Mouse (Mus musculus) midbrain, postnatal 0 days (tissue): ENCODE results near the gene Ankrd65. TPM values are rescaled to one million over a fixed set of nuclear protein-coding genes. Genes with fewer than 3 reads are reported as not detected.

Experiments
- ATAC-seq: fragments of 200-750 bp; cut with Nextera tagmentation; 2 replicates; pipeline ENCODE4 v1.8.0; 2017; ENCODE audit warnings: moderate number of reproducible peaks, mild to moderate bottlenecking, moderate TSS enrichment, moderate library complexity; ENCODE audit not compliant: low FRiP score
- DNase-seq: peaks from one replicate; pipeline ENCODE4 v3.0.0-alpha.2; 2015; ENCODE audit warnings: low spot score
- H3K27ac ChIP-seq: fragments of 300-500 bp; sonication (generic); 2 replicates; pipeline ENCODE4 v1.5.1; 2014; ENCODE audit warnings: low read depth, mild to moderate bottlenecking, low read length, mixed read lengths
- H3K27me3 ChIP-seq: fragments of 300-500 bp; sonication (generic); 2 replicates; pipeline ENCODE4 v1.6.1; 2014; ENCODE audit warnings: low read length, control low read depth, mixed read lengths; ENCODE audit not compliant: insufficient read depth
- H3K36me3 ChIP-seq: fragments of 300-500 bp; sonication (generic); 2 replicates; pipeline ENCODE4 v1.6.1; 2014; ENCODE audit warnings: low read length, control low read depth, mixed read lengths; ENCODE audit not compliant: insufficient read depth
- H3K4me1 ChIP-seq: fragments of 300-500 bp; sonication (generic); 2 replicates; pipeline ENCODE4 v1.6.1; 2014; ENCODE audit warnings: mild to moderate bottlenecking, control low read depth, antibody characterized with exemption, low read length, mixed read lengths; ENCODE audit not compliant: insufficient read depth
- H3K4me2 ChIP-seq: fragments of 300-500 bp; sonication (generic); 2 replicates; pipeline ENCODE4 v1.6.1; 2014; ENCODE audit warnings: low read depth, mild to moderate bottlenecking, low read length, mixed read lengths; ENCODE audit not compliant: poor library complexity, severe bottlenecking
- H3K4me3 ChIP-seq: fragments of 300-500 bp; sonication (generic); 2 replicates; pipeline ENCODE4 v1.5.1; 2014; ENCODE audit warnings: low read depth, mild to moderate bottlenecking, low read length, moderate library complexity
- H3K9ac ChIP-seq: fragments of 300-500 bp; sonication (generic); replicated peaks from 2 replicates; pipeline ENCODE4 v1.6.1; 2014; ENCODE audit warnings: mild to moderate bottlenecking, low read length, moderate library complexity, mixed read lengths; ENCODE audit not compliant: poor library complexity, severe bottlenecking
- H3K9me3 ChIP-seq: fragments of 300-500 bp; sonication (generic); 2 replicates; pipeline ENCODE4 v1.6.1; 2016; ENCODE audit warnings: low read length, control low read depth
- CTCF ChIP-seq: IDR thresholded peaks from 2 replicates; pipeline ENCODE4 v1.5.1; 2016; ENCODE audit warnings: antibody characterized with exemption, mild to moderate bottlenecking
- WGBS: fragments of 180-500 bp; shearing (Covaris S2); extraction: QIAGEN DNeasy Blood & Tissue Kit; methylation state at CpG from one replicate; pipeline ENCODE4 v1.1.7; 2014; 5-methylcytosine and 5-hydroxymethylcytosine counted together
- polyA plus RNA-seq: library from polyadenylated mRNA; unstranded; fragments of >200 nt; fragmentation: Nextera tagmentation; extraction: Ambion mirVana; gene quantifications from 2 replicates; pipeline ENCODE4 v1.2.1, GENCODE M21; 2015
- total RNA-seq: library from RNA; depleted of rRNA; stranded (reverse); fragments of >200 nt; gene quantifications from 2 replicates; pipeline ENCODE4 v1.2.3, GENCODE M21; 2014

Ankrd65 gene
- total and polyA plus RNA-seq, 2 experiments from 2014 or later: not detected

DNA sequence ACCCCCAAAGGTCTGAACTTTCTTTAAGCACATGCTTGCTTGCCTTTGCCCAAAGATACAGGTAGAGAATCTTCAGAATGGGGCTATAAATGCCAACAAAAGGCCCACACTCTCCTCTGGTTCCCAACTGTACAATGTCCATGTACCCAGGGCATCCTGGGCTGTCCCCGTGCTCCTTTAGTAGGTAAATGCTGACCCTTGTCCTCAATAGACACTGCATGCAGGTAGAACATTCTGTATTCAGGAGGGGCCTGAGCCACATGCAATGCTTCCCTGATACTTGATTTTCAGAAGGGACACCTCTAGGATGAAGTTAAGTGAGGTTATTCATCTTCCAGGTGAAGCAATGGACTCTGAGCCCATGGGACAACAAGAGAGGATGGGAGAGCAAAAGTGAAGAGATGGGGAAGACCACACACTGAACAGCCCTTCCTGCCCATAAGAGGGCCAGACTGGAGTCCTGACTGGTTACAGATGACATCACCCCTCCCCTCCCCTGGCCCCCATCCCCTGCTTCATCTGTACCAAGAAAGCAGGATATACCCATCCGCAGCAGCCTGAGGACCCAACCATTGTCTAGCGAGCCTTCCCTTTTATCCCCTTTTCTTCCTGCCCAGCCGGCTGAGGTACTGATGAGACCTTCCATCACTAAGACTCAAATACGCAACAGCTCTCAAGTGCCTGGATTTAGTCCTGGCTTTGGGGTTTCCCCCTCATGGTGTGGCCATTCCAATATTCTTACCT, 16.7 kb upstream of the Ankrd65 start:
- H3K27me3 ChIP-seq: no peaks in the 10 kb centered on the region

DNA sequence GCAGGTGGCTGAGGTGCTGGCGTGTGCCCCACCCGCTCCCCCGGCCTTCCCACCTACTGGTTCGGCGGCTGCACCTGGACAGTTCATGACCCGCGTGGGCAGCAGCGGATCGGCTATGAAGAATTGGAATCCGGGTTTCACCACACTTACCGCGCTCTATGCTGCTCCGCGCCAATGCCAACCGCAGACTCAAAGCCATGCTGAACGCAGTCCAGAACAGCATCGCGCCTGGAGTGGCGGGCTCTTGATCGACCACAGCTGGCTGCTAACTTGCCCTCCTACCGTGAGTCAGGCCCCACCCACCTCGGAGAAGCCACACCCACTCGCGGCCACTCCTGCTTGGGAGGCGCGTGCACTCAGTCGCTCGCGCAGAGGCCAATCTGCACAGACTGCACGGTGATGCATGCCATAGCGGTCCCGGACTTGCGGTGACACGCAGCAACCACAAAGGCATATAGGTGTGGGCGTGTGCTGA, 15.9 kb upstream of the Ankrd65 start, which contains the start of gene Vwa1:
Gene Vwa1, minus strand, starts transcription at position 419 of the 475 bp plus-strand sequence.
- 2% methylated on average over 34 of the region's 35 CpGs for WGBS
- Histone ChIP-seq H3K27ac (peak within 1 kb of the TSS; percentile 77), H3K4me1 (peaks cover 4% of the 10 kb centered on the region; the same call in 1 of the 2 replicates), H3K27me3 (no peaks in the 10 kb centered on the region), H3K36me3 (no peaks in the 10 kb centered on the region), H3K9ac (peak within 1 kb of the TSS; percentile 55), H3K4me3 (peak within 1 kb of the TSS; percentile 36), H3K4me2 (peak within 1 kb of the TSS; percentile 76), H3K9me3 (no peaks in the 10 kb centered on the region)
- DNase-seq (peak; percentile 89), ATAC-seq (peak; percentile 83)
- no peak for TF ChIP-seq CTCF

More for the DNA sequence above, 16.7 kb upstream of the Ankrd65 start:
- H3K4me1 ChIP-seq: peaks cover 4% of the 10 kb centered on the region; the same call in 1 of the 2 replicates
- no peak for TF ChIP-seq CTCF
- ATAC-seq (no peak), DNase-seq (no peak)
- no peaks in the 10 kb centered on the region for H3K36me3 ChIP-seq
- peak overlapping the region; percentile 36 for H3K4me3 ChIP-seq
- peak overlapping the region; percentile 76 for H3K4me2 ChIP-seq
- WGBS: 40% methylated on average over 5 of the region's 5 CpGs
- H3K9me3 ChIP-seq: no peaks in the 10 kb centered on the region
- H3K9ac ChIP-seq: peak overlapping the region; percentile 55
- no peak overlapping the region for H3K27ac ChIP-seq

DNA sequence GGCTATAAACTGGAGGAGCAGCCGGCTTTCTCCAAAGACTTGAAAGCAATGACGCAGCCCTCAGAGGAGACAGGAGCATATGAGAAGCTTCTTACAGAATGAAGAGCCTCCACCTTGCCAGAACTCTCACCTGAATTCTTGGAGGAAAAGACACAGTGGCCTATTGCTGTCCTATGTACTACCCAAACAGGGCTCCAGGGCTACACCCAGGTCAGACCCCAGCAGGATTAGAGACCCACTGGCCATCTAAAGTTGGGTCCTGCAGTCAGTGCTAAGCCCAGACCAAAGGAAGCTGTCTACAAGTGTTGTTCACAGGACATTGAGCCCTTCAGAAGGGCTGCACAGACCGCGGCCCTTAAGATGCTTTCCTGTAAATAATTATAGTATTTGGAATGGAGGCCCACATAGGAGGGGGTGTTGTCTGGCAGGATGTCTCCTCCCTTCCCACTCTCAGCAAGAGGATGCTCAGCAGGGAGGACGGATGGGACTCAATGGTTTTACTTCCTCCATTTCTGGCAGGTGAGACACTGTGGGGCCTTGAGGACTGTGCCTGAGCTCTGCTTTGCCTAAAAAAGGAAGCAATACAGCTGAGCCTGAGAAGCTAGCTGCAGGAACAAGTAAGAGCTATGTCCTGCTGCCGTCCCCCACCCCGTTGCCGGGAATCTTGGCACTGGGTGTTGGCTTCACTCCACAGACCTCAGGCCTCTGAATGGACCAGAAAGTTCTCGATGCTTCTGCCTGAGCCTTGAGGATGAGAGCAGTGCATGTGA, 15.1 kb upstream of the Ankrd65 start:
- no peak for TF ChIP-seq CTCF
- Histone ChIP-seq H3K27ac (peak overlapping the region; percentile 77), H3K36me3 (no peaks in the 10 kb centered on the region), H3K4me1 (peaks cover 4% of the 10 kb centered on the region; the same call in 1 of the 2 replicates), H3K9me3 (no peaks in the 10 kb centered on the region), H3K4me2 (peak overlapping the region; percentile 76), H3K27me3 (no peaks in the 10 kb centered on the region), H3K9ac (peak overlapping the region; percentile 55), H3K4me3 (peak overlapping the region; percentile 36)
- no peak for DNase-seq
- ATAC-seq: no peak
- WGBS: 57% methylated on average over 9 of the region's 9 CpGs

DNA sequence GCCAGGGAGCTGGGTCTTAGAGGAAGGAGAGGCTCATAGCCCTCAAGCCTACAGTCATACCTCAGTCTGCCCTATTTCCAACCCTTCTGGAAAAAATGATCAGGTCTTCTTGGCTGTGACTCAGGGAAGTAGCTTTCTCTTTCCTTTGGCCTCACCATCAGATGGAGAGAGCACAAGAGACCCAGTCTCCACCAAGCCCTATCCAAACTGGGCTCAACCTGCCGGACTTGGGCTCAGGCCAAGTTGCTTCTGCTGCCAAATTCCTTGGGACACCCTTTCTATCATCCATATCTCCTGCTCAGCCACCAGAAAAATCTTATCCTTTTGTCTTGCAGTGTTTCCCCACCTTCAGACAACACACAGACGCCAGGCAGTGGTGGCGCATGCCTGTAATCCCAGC, 14.4 kb upstream of the Ankrd65 start:
- WGBS: 81% methylated on average over 3 of the region's 3 CpGs
- Histone ChIP-seq H3K9ac (no peak overlapping the region), H3K9me3 (no peaks in the 10 kb centered on the region), H3K27ac (peak overlapping the region; percentile 77; the same call in 1 of the 2 replicates), H3K4me3 (no peak overlapping the region), H3K36me3 (no peaks in the 10 kb centered on the region), H3K4me2 (no peak overlapping the region), H3K27me3 (no peaks in the 10 kb centered on the region), H3K4me1 (peaks cover 4% of the 10 kb centered on the region; the same call in 1 of the 2 replicates)
- no peak for TF ChIP-seq CTCF
- no peak for DNase-seq
- no peak for ATAC-seq

DNA sequence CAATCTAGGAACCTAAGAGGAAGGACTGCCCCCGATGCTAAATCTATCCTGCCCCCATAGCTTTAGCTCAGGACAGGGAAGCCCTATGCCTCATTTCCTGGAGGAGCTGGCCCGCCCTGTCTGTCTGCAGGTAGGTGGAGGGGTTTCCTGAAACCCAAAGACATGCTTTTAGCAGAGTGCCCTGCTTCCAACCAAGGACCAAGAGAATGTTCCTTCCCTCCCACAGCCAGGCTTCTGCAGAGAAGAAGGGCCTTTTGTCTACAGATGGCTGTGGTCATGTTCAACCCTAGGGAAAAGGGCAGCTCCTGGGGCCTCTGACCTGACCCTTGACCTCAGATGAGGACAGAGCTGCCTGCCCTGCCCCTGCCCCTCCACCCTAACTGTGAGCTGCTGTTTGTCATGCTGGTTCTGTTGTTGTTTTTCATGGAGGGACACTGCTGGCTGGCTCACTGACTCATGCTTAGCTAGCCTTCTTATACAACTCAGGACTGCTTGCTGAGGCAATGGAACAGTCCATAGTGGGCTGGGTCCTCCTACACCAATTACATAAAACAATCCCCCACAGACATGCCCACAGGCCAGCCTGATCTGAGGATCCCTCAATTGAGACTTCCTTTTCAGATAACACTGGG, 13.4 kb upstream of the Ankrd65 start:
- no peak for DNase-seq
- no peak for ATAC-seq
- no peak for TF ChIP-seq CTCF
- no peak overlapping the region for H3K4me2 ChIP-seq
- no peak overlapping the region for H3K27ac ChIP-seq
- peaks cover 4% of the 10 kb centered on the region; the same call in 1 of the 2 replicates for H3K4me1 ChIP-seq
- 40% methylated on average over 2 of the region's 2 CpGs for WGBS
- H3K27me3 ChIP-seq: no peaks in the 10 kb centered on the region
- no peaks in the 10 kb centered on the region for H3K9me3 ChIP-seq
- H3K9ac ChIP-seq: no peak overlapping the region; the same call in 1 of the 2 replicates
- H3K36me3 ChIP-seq: no peaks in the 10 kb centered on the region
- no peak overlapping the region for H3K4me3 ChIP-seq
